Mouse (Mus musculus) urinary bladder, postnatal 10 days (tissue): ENCODE data around the gene Tgoln1.

Experiments
- DNase-seq: peaks from one replicate; pipeline ENCODE4 v3.0.0; 2022; ENCODE audit warnings: low spot score

Tgoln1 gene

DNA sequence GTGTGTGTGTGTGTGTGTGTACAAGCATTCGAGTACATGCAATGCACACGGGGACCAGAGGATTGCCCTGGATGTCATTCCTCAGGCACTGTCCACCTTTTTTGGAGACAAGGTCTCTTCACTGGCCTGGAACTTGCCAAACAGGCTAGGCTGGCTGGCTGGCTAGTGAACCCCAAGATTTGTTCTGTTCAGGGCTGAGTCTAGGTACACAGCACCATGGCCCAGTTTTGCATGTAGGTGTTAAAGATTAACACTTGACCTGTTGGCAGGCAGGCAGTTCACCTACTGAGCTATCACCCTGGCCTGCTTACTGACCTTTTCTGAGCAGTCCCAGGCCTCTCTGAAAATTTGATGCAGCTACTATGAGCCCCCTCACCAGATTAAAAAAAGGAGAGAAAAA, 13.6 kb upstream of the Tgoln1 start:
- no peak for DNase-seq

DNA sequence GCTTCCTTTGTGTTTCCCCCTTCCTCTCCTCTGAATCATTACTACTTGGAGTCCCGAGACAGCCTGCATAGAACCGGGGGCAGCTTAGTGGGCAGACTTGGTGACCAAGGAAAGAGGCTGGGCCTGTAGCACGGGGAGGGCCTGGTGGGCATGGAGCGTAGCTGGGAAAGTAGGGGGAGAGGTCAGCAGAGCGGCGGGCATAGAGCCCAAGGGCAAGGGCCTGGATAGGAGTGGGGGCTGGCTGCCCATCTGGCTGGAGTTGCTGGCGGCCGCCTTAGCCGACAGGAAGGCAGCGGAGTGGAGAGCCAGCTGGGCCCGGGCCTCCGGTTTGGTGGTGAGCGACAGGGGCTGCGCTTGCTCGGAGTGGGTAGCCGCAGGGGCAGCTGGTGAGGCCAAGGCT, 10.5 kb upstream of the Tgoln1 start:
- no peak for DNase-seq

DNA sequence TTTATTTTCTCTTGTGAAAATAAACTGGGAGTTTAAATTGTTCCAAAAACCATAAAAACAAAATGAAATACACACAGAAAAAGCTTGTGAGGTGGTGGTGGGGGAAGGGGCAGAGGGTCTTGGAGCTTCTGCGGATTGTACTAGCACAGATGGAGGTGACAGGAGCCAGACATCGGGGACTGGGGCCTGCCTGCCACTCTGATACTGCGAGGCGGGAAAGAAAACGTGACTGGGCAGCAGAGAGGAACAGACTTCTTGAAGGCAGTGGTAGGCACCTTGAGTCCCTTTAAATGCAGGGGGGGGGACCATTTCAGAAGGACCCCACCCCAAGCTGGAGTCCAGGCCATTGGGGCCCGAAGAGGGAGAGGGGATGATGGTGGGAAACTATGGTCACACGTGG, 9.6 kb upstream of the Tgoln1 start:
- DNase-seq: no peak

DNA sequence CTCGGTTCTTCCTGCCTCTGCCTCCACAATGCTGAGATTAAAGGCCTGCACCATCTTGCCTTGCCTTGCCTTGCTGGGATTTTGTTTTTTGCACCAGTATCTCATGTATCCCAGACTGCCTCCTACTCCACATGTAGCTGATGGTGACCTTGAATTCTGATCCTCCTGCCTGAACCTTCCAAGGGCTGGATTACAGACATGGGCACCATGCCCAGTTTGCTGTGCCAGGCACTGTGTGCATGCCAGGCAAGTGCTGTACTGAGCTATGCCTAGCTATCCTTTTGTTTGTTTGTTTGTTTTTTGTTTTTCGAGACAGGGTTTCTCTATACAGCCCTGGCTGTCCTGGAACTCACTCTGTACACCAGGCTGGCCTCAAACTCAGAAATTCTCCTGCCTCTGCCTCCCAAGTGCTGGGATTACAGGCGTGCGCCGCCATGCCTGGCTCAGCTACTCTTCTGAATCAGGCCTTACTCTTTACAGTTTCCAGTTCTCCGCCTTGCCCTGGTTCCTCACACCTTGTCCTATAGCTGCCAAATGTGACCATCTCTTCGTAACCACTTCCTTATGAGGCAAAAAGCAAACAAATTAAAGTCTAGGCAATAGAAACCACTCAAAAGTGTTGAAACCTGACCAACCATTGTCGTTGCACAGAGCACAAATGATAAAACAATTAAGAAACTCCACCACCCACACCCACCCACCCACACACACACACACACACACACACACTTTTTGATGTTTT, 7.0 kb upstream of the Tgoln1 start:
- no peak for DNase-seq

DNA sequence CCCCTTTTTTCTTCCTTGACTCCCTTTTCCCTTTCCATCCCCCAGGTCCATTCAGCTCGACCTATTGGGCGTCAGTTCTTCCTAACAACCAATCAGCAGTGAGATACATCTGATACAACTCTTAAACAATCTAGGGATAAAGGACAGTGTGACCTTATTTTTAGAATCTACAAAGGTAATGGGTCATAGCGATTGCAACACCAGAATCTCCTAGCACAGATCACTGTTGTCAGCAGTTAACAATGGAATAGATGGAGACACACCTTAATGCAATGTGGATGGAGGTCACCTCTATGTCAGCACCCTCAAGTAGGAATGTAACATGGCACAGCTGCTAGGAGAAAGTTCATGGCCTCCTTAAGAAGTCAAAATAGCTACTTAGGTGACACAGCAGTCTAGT, 6.1 kb upstream of the Tgoln1 start:
- no peak for DNase-seq

DNA sequence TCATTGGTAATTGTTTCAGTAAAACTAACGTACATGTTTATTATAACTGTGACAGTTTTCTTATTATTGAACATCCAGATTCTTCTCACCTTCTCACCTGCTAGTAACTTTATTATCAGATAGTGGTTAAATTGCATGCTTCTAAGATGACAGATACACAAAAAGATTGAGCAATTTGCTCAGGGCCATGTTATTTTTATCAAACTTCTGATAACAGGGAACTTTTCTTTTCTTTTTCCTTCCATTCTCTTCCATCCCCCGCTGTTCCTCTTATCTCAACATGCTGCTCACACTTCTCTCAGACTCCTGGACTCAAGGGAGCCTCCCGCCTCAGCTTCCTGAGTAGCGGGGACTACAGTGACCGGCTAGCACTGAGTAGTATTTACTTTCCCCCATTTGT, 4.1 kb upstream of the Tgoln1 start:
- no peak for DNase-seq

DNA sequence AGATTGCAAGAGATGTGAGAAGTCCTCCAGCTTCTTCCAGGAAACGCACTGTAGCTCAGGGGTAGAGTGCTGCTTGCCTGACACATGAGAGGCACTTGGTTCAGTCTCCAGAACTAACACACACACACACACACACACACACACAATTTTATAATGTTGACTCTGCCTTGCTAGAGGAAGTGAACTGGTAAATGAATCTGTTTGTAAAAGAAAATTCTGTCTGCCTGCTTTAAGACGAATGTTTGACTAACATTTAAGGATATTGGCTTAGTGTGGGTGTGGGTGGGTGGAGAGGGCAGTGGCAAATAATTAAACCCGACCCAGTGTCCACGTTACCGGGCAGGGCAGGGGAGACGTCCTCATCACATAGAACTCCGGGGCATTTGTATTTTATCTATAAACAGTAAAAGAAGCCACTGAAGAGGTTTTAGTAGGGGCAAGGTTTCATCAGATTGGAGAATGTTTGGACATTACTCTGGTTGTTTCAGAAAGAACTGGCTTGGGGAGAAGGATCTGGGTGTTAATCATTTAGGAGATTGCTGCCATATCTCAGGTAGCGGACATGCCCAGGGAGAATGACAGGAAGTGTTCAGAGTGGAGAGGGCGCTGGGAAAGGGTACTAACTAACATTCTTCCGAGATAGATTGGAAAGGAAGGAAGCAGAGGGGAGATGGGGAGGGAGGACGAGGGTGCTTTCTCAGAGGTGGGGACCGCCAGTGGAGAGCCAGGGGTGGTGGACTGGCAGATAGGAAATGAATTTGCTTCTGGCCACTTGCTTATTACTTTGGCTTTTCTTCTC, 3.1 kb upstream of the Tgoln1 start:
- no peak for DNase-seq

DNA sequence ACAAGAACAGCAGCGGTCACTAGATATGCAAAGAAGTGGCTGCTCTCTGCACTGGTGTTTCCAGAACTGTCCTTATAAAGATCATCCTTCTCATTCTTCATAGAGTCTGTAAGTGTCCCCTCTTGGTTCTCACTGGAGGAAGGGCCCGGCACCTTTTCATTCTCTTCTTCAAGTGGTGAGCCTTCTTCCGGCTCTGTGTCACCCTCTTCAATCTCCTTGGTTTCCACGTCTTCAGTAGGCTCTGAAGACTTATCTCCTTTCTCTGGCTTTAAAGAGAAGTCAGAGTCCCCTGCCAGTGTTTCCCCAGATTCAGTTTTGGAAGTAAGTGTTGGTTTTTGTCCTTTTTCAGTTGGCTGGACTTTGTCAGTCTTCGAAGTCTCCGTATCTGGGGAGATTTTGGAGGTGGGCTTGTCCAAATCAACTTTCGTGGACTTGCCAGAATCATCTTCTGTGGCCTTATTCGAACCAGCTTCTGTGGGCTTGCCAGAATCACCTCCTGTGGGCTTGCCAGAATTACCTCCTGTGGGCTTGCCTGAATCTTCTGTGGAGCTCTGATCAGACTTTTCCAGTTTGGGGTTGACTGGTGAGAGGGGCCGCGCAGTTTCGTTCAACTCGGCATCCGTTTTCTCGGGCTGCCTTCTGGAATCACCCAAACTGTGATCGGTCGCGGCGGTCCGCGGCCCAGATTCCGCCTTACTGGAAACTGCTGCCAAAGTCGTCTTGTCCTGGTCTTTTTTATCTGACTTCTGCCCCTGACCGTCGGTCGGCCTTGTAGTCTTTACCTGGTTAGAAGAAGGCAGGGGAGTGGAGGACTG, 1.0 kb downstream of the Tgoln1 start:
- DNase-seq: no peak

DNA sequence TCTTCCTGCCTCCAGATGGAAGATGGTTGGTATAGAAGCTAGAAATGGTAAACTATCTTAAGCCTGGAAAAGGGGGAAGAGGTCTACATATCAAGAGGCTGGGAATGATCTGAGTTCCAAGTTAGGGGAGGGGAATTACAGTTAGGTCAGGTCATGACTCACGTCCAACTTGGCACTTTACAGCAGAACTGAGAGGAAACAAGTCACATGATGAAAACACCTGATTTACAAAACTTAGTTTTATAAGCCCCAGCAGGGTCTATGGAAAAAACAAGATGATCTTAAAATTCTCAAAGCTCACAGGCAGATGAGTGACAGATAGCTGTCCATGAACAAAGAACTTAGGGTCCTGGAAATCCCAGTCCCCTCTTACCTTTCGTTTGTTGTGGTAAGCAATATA, 1.6 kb downstream of the Tgoln1 start:
- DNase-seq: no peak

DNA sequence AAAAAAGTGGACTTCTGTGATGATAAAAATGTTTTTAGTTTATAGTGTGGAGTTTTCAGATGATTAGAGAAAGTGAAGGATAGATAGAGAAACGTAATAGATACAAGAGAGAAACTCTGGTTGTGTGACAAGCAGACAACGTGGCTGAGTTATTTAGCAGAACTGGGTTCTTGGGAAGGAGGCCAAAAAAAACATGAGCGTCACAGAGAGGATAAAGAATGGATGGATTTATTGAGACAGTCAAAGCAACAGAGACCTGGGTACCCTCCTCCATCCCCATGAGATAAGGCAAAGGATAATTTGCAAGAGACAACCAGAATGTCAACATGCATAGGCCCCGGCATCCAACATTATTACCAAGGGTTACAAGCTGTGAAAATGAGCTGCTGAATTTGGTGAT, 6.5 kb downstream of the Tgoln1 start:
- no peak for DNase-seq

DNA sequence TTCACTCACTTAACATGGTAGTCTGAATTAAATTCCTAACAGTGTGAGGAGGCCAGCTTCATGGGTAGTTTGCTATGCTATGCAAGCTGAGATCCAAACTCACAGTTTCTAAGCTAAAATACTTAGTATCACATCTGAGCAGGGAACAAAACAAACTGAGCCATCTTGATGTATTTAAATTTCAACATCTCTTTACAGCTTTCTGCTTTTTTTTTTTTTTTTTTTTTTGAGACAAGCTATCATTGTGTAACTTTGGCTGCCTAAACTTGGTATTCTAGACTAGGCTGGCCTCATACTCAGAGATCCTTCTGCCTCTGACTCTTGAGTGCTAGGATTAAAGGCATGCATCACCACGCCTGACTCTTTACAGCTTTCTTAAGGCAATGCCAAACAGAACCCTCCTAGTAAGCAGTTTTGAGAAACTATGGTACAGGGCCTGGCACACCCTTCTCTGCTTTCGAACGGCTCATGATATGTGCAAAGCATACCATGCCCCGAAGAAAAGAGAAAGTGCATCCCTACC, 8.1 kb downstream of the Tgoln1 start:
- no peak for DNase-seq

DNA sequence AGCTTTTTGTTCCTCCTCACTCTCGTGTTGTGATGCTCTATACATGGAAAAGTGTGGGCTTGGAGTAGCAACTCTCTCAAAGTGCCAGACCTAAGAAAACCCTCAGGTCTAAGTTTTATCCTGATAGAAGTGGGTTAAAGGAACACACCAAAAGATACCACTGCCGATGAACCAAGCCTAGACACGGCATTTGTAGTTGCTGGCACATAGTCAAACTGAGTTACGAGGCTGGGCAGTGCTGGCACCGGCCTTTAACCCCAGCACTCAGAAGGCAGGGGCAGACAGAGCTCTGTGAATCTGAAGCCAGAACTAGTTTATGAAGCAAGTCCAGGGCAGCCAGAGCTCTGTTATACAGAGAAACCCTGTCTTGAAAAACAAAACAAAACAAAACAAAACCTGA, 9.1 kb downstream of the Tgoln1 start:
- no peak for DNase-seq

DNA sequence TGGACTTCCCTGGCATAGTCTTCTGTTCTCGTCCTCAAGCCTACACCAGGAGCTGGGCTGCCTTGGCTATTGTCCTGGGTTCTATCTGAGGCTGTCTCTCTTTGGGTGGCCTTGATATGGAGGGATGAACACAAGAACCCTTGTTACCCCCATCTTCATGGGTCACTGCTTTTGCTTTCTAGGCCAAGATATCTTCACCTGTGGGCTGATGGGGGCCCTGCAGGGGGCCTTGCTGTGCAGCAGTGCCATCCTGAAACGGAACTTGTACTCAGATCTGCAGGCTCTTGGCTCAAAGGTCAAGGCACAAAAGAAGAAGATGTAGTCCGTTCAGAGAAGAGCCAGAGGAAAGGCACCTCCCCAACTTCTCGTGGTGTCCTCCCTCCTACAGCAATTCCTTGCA, 9.7 kb downstream of the Tgoln1 start:
- no peak for DNase-seq

DNA sequence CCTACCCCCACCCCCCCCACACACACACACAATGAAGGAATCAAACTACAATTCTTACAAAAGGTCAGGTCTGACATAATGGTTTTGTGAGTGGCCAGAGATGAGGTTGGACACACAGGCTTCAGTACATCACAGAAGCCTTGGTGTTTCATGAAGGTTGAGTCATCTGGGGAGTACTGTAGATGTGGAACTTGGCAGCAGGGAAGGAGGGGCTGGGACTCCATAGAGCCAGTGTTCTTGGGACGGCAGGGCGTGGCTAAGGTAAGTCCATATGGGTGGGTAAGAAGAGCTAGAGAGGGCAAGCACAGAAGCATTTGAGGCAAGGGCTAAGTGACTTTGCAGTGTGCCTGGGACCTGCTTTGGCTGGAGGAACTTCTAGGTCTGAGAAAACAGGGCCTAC, 12.7 kb downstream of the Tgoln1 start:
- DNase-seq: no peak

DNA sequence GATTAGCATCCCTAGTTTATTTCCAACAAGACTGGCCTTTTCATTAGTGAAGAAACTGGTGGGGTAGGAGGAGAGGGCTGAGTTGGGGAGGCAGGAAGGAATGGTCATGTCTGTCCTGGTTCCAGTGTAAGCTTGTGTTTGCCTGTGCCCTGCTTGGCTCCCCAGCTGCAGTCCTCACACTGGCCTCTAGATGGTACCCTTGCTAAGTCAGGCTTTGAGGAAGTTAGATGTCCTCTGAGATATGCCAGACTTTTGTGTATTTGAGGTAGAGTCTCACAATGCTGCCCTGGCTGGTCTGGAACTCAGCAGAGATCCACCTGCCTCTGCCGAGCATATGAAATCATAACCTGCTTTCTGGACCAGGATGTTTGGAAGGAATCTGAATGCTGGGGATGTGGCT, 15.1 kb downstream of the Tgoln1 start:
- DNase-seq: no peak

DNA sequence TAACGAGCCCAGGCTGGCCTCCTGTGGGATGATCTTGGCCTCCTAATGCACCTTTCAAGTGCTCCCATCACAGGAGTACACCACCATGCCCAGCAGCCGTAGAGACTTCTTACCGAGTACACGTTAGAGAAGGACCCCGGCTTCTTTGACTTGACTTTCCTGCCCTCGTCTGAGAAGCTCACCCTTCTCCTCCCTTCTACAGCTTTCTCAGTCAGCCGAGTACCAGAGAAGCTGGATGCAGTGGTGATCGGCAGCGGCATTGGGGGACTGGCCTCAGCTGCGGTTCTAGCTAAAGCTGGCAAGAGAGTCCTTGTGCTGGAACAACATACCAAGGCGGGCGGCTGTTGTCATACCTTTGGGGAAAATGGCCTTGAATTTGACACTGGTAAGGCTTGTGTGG, 16.0 kb downstream of the Tgoln1 start:
- DNase-seq: no peak

DNA sequence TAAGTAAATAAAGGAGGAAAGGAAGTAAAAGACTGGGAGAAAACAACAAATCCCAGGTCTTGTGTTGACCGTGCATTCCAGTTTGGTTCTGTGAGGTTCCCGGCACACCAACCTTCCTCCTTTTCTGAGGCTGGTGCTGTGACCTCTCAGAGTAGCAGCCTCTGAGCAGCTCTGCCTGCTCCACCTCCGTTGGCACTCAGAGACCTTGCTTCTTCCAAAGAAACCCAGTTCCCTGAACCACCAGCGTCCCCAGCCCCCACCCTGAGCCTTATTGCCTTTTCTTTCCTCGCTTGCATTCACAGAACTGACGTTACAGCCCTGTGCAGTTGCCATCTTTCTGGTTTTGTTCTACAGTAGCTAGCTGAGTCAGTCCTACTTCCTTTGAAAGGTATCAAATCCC, 16.6 kb downstream of the Tgoln1 start:
- DNase-seq: no peak

DNA sequence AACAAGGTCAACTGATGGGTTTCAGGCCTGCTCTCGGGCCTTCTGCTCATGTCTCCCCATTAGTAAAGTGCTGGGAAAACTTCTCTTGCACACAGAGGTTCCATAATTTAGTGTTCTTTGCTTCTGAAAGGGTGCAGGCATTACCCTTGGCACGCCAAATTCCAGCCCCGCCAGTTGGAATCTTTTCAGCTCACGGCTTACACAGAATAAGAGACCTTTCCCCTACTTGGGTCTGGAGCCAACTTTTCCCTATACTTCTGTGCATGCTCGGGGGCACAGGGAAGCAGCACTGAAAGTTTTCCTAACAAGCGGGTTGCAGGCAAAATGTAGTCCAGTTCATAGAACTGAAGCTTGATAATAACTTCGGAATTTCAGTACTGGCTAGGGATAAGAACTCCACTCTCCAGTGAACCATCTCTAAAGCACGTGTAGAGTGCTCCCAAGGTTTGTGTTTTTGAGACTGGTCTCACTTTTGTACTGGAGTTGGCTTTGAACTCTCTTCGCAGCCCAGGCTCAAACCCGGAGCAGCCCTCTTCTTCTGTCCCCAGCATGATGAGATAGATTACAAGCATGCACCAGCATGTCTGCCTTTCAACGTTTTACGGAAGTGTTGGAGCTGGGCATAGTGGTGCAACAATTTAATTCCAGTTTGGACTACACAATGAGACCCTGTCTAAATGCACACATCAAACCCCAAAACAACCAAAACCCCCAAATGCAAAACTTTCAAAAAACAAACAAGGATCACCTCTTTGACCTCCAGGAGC, 17.8 kb downstream of the Tgoln1 start:
- DNase-seq: no peak

DNA sequence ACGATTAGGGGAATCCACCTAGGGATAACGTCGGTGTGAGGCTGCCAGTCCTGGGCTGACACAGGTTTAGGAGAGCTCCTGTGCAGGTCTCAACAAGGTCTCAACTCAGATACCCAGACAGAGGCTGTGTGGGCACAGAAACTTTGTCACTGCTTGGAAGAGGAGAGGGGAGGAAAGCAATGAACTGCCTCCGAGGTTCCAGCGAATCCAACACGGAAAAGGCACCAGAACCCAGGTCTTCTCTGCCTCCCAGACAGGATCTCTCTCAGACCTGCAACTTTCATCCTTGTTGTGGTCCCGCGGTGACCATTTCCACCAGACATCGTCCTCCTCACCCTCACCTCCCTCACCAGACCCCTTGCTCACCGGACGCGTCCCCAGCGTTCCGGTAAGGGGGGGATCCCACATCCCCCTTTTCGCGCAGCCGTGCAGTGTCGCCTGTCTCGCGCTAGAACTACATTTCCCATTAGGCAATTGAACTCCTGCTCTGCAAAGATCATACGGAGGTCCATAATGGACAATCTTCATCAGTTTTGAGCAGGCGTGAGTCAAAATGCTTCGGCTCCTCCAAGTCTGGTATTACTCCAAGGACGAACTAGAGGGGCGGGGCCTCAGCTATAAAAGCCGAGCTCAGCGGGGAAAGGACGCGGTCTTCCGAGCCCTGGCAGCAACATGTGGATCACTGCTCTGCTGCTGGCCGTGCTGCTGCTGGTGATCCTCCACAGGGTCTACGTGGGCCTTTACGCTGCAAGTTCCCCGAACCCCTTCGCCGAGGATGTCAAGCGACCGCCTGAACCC, 18.6 kb downstream of the Tgoln1 start, which contains the start of the genes Elmod3 and Retsat:
Elmod3 (minus strand) TSS at position 458 of the 798 bp plus-strand sequence.
Retsat (plus strand) TSS at position 520 of the 798 bp plus-strand sequence.
- peak; percentile 87 for DNase-seq

DNA sequence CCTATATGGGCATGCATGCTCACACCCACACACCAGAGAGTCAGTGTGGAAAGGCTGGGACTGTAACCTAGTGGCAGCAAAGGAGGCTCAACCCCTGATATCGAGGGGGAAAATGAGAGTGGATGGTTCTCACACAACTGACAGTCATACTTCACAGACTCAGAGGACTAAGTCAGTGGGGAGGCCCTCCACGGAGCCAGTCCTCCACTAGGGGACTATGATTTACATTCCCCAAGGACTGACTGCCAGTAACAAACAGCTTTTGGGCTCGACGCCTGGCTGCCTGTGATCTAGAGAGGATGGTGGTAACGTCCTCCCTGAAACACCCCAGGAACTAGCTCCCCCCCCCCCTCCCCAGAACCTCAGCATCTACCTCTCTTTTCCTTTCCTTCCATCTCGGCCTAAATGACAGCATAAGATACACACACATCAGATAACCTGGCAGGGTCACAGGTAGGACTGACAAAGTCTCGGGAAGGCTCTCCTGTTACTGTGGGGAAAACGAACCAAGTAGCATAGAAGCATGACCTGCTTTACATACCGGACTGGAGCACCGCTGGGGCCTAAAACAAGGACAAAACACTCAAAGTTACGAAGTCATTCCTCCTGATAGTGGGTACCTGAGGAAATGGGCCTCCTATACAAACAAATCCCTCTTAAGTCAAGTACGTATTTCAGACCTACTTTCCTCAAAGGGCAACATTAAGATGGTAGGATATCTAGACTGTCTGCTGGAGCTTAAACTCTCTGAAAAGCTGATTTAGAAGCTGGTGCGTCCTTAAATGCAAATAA, 19.5 kb downstream of the Tgoln1 start:
- no peak for DNase-seq
